Mouse (Mus musculus): Measurements from ENCODE around the gene Mxd3. TPM values are rescaled to one million over a fixed set of nuclear protein-coding genes. Genes with fewer than 3 reads are reported as not detected.

The Mxd3 gene
- total RNA-seq, 2 experiments from 2014 or later = 0.85 to 1.4 TPM

GRCm38 (mm10) chr13:55337341-55337975 is 7.8 kb upstream of the Mxd3 start:
- DNase-seq (ENCODE audit: low spot score in 2 of 2) = no peak
- intact Hi-C loops (cut with DNase I) = no loop called here

GRCm38 (mm10) chr13:55335701-55336100 is 6.1 kb upstream of the Mxd3 start:
- intact Hi-C loops (cut with DNase I) = no loop called here

GRCm38 (mm10) chr13:55332331-55332730 is 2.7 kb upstream of the Mxd3 start:
- DNase-seq (ENCODE audit: low spot score in 2 of 2) = no peak
- intact Hi-C loops (cut with DNase I) = loop anchor here (5.0 kb wide), 1 partner anchor 70 kb away; no protein-coding TSS in a partner anchor

More at GRCm38 (mm10) chr13:55335701-55336100, 6.1 kb upstream of the Mxd3 start:
- DNase-seq (ENCODE audit: low spot score in 2 of 2) = no peak

- DNase-seq (ENCODE audit: low spot score in 2 of 2) = no peak
- intact Hi-C loops (cut with DNase I) = loop anchor here (5.0 kb wide), 1 partner anchor 72 kb away; no protein-coding TSS in a partner anchor
Observed at GRCm38 (mm10) chr13:55330567-55331400, 1.2 kb upstream of the Mxd3 start.

- DNase-seq (ENCODE audit: low spot score in 2 of 2) = no peak
- intact Hi-C loops (cut with DNase I) = loop anchor here (5.0 kb wide), 1 partner anchor 188 kb away; no protein-coding TSS in a partner anchor
Observed at GRCm38 (mm10) chr13:55329109-55329682, 427 bp downstream of the Mxd3 start.

GRCm38 (mm10) chr13:55328641-55329040 is 982 bp downstream of the Mxd3 start:
- DNase-seq (ENCODE audit: low spot score in 2 of 2) = no peak
- intact Hi-C loops (cut with DNase I) = loop anchor here (5.0 kb wide), 1 partner anchor 189 kb away; no protein-coding TSS in a partner anchor

GRCm38 (mm10) chr13:55328171-55328570 is 1.5 kb downstream of the Mxd3 start:
- no peak for DNase-seq (ENCODE audit: low spot score in 2 of 2)
- intact Hi-C loops (cut with DNase I) = loop anchor here (5.0 kb wide), 1 partner anchor 189 kb away; no protein-coding TSS in a partner anchor

GRCm38 (mm10) chr13:55327633-55328032 is 2.0 kb downstream of the Mxd3 start:
- peak; percentile 91 to 98 for DNase-seq (ENCODE audit: low spot score in 2 of 2)
- intact Hi-C loops (cut with DNase I) = loop anchor here (2.0 to 5.0 kb wide), 2 partner anchors 139 to 190 kb away; no protein-coding TSS in a partner anchor

GRCm38 (mm10) chr13:55327169-55327568 is 2.5 kb downstream of the Mxd3 start:
- intact Hi-C loops (cut with DNase I) = loop anchor here (2.0 to 5.0 kb wide), 2 partner anchors 140 to 190 kb away; no protein-coding TSS in a partner anchor
- no peak for DNase-seq (ENCODE audit: low spot score in 2 of 2)

- intact Hi-C loops (cut with DNase I) = loop anchor here (5.0 kb wide), 1 partner anchor 192 kb away; no protein-coding TSS in a partner anchor
- peak in 1 of 2 experiments; percentile 54 for DNase-seq (ENCODE audit: low spot score in 2 of 2)
Observed at GRCm38 (mm10) chr13:55325596-55325995, 4.0 kb downstream of the Mxd3 start.

- intact Hi-C loops (cut with DNase I) = loop anchor here (5.0 kb wide), 1 partner anchor 635 kb away; no protein-coding TSS in a partner anchor
Observed at GRCm38 (mm10) chr13:55322130-55322825, 7.3 kb downstream of the Mxd3 start.

GRCm38 (mm10) chr13:55321434-55322129 is 8.0 kb downstream of the Mxd3 start, which contains the start of gene Rab24:
Gene Rab24, minus strand, starts transcription at chr13:55321946.
- peak; percentile 91 to 93 for DNase-seq (ENCODE audit: low spot score in 2 of 2)
- intact Hi-C loops (cut with DNase I) = loop anchor here (5.0 kb wide), 1 partner anchor 634 kb away; no protein-coding TSS in a partner anchor

More at GRCm38 (mm10) chr13:55322130-55322825, 7.3 kb downstream of the Mxd3 start:
- DNase-seq (ENCODE audit: low spot score in 2 of 2) = peak in 1 of 2 experiments; percentile 73

GRCm38 (mm10) chr13:55319931-55320533 is 9.6 kb downstream of the Mxd3 start, which contains the start of gene Prelid1:
Gene Prelid1, plus strand, starts transcription at chr13:55320500.
- intact Hi-C loops (cut with DNase I) = loop anchor here (5.0 kb wide), 1 partner anchor 633 kb away; no protein-coding TSS in a partner anchor
- no peak for DNase-seq (ENCODE audit: low spot score in 2 of 2)

GRCm38 (mm10) chr13:55318351-55318750 is 11.3 kb downstream of the Mxd3 start:
- intact Hi-C loops (cut with DNase I) = no loop called here
- no peak for DNase-seq (ENCODE audit: low spot score in 2 of 2)

- intact Hi-C loops (cut with DNase I) = no loop called here
- no peak for DNase-seq (ENCODE audit: low spot score in 2 of 2)
Observed at GRCm38 (mm10) chr13:55314891-55315412, 14.7 kb downstream of the Mxd3 start.

GRCm38 (mm10) chr13:55313051-55313450 is 16.6 kb downstream of the Mxd3 start:
- DNase-seq (ENCODE audit: low spot score in 2 of 2) = no peak
- intact Hi-C loops (cut with DNase I) = no loop called here

- DNase-seq (ENCODE audit: low spot score in 2 of 2) = peak in 1 of 2 experiments; percentile 90
- intact Hi-C loops (cut with DNase I) = no loop called here
Observed at GRCm38 (mm10) chr13:55312028-55312630, 17.5 kb downstream of the Mxd3 start.
